Mouse (Mus musculus) T-helper 1 cell (primary cell): ENCODE measurements at regions not wholly inside any gene's neighbourhood (a gene's known extent, or its start where the extent isn't known, plus 50 kb on each side); places are given as distances from the start of the nearest gene placed in this dataset.

Source experiments
- in situ Hi-C: fragments of 300-600 bp; cut with MboI, MseI; formaldehyde crosslinking; loops from one replicate; pipeline ENCODE4 v1.15.1; 2025; ENCODE audit warnings: high pct_unique_total_duplicates

DNA sequence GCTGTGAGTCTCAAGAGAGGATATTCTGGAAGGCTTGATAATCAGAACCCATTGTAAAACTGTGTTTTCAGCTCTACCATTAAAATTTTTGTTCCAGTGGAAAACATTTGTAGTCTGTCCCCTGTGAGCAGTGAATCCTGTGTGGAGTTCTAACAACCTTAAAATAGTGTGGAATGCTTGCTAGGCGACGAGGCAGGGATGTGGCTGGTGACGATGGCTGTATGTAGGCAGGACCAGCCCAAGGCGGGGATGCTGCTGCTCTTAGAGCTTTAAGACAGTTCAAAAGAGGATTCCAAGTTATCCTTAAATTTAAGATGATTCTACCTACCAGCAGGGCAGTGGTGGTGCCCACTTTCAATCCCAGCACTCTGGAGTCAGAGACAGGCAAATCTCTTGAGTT, 1151.9 kb upstream of the A1bg start:
- in situ Hi-C loops: no loop called here

- in situ Hi-C loops: no loop called here
Measured at GRCm38 (mm10) chr15:62073595-62073994, 1150.8 kb upstream of the A1bg start.

GRCm38 (mm10) chr15:62071311-62071710, 1148.5 kb upstream of the A1bg start:
- in situ Hi-C loops: no loop called here

GRCm38 (mm10) chr15:62068422-62069160, 1145.8 kb upstream of the A1bg start:
- in situ Hi-C loops: no loop called here

GRCm38 (mm10) chr15:62064399-62064798, 1141.6 kb upstream of the A1bg start:
- in situ Hi-C loops: no loop called here

DNA sequence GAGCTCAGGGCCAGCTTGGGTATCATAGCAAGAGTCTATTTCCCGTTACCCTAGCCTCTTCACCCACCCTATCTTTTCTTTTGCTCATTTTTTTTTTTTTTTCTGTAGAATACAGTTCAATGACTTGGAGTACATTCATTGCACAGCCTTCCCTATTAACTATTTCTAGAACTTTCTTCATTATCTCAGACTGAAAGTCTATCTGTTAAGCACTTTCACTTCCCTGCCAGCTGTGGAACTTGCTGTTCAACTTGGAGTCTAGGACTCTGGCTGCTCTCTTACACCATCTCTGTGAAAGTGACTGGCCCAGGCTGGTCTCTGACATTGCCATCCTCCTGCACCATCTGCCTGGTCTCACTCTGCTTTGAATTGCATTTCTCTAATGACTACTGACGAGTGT, 1134.6 kb upstream of the A1bg start:
- in situ Hi-C loops: no loop called here

DNA sequence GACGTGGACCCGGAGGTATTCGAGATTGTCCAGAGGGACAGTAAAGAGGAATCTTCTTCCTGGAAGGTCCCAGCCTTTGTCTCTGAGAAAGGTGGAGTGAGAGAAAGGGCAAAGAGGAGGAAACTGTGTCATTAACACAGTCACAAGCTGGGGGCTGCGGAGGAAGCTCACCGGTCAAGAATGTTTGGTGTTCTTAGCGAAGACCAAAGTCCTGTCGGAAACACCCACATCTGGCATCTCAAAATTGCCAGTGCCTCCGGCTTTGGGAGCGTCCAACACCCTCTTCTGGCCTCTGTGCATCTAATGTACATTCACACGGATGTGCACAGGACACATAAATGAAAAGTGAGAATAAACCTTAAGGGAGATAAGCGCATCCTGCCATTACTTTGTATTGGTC, 1134.1 kb upstream of the A1bg start:
- in situ Hi-C loops: no loop called here

DNA sequence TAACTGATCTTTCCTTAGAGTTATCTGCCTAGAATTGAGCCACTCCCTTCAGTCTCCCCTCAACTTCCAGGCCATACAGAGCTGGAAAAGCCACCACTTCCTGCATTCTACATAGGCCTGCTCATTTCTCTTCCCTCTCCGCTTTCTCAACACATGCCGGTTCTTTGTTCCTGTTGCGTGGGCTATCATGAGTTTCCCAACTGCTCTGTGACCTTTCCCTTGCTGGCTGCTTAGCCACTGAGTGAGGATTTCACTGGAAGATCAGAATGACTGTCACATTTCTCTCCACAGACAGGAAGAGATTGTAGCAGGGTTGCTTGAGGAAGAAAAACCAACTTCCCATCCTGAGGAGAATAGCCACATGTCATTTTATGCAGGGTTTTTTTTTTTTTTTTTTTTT, 1133.6 kb upstream of the A1bg start:
- in situ Hi-C loops: no loop called here

GRCm38 (mm10) chr15:62055011-62055410, 1132.2 kb upstream of the A1bg start:
- in situ Hi-C loops: no loop called here

DNA sequence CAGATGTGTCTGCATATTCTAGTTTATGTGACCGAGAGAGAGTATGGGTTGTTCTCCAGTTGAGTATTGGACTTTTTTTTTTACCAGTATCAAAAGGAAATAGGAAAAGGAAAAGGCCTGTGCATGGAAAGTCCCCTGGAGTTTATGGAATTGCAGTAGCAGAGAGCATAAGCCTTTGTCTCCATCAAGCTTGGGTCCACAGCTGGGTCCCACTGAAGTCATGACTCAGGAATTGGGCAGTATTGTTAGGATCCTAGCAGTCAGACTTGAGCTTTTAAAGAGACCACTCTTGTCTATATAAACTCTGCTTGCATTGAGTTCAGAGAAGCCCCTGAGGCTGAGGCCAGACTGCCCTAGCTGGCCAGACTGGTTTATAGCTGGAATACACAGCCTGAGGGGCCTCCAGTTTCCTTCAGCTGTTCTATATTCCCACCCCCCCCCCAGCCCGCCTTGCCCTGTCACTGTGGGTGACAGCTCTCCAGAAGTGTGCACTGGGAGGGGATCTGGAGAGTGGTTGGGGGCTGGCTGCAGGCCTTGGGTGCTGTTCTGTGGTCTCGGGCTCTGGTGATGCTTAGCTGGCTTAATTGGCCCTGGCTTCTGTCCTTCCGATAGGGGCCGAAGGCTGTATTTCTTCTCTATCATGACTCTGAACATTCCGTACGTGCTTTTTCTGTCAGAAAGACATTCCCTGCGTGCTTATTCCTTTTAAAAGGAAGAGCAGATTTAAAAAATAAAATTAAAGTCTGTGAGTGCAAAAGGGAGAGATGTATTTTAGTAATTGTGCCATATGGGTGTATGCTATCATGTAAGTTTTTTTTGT, 1130.8 kb upstream of the A1bg start:
- in situ Hi-C loops: no loop called here

- in situ Hi-C loops: no loop called here
Measured at GRCm38 (mm10) chr15:62049416-62049815, 1126.6 kb upstream of the A1bg start.

DNA sequence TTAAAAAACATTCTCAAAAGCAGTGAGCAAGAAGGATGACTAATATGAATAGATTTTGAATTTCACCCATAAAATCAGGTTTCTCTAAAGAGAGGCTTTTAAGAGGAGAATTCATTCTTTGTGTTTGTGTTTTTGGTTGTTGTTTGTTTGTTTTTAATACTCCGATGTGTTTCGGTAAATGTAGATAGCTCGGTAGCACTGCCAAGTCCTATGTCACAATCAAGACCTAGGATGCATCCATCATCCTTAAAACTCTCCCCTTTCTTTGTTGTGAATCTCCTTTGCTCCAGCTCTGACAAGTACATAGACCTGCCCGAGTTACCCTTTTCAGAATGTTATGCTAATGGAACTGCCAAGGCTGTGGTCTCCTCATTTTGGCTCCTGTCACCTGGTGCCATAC, 1126.2 kb upstream of the A1bg start:
- in situ Hi-C loops: no loop called here

DNA sequence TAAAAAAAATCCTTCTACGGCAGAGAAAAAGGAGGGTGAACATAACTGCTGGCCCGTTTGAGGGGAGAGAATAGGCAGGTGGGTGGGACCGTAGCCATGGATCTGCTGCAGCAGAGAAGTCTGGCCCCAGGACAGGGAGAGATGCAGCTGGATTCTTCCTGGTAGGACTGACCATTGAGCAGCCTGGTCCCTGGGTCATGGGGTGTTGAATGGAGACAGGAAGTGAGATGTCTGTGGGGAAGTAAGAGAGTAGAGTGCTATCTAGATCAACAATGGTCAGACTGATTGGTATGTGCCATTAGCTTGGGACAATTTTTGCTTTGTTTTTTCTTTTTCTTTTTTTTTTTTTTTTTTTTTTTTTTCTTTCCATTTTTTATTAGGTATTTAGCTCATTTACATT, 1123.5 kb upstream of the A1bg start:
- in situ Hi-C loops: no loop called here

GRCm38 (mm10) chr15:62044654-62045335, 1122.0 kb upstream of the A1bg start:
- in situ Hi-C loops: no loop called here

- in situ Hi-C loops: no loop called here
Measured at GRCm38 (mm10) chr15:62043617-62044392, 1121.0 kb upstream of the A1bg start.

DNA sequence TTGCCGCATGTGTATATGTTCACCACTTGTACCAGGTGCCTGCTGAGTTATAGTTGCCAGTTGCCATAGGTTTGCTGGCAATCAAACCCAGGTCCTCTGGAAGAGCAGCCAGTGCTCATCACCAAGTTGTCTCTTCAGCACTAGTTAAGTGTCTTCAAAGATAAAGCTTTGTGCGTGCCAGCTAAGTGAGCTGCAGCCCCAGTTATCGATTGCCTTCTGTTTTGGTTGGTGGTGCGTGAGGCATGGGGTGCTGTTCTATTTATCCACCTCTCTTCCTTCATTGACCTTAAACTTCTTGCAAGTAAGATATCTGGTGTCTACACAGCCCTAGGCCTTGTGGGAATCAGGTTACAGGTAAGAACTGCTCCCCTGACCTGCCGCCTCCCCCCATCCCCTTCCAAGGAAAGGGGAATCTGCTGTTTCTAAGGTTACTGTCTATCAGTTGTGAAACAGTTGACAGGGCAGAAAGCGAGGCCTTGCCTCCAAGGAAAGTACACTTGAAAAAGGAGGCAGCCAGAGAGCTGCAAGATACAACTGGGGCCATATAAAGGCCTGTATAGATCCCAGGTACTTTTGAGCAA, 1120.2 kb upstream of the A1bg start:
- in situ Hi-C loops: no loop called here
